Mouse (Mus musculus): ENCODE data around the gene Prkn.

GRCm38 (mm10) chr17:12037574-12037973 lies 1197.4 kb downstream of the Prkn start:
- TF ChIP-seq CTCF (IDR thresholded peaks at IDR 0.05; ENCODE audit: control insufficient read depth, insufficient read depth, insufficient read length): no peak
- TF ChIP-seq USF1 (IDR thresholded peaks at IDR 0.05; ENCODE audit: low read depth): no peak
- no peak for TF ChIP-seq MYOD1 (IDR thresholded peaks at IDR 0.05; ENCODE audit: control insufficient read depth, insufficient read length, low read depth)
- no peak for TF ChIP-seq MAX (IDR thresholded peaks at IDR 0.05)
- no peak for TF ChIP-seq FOSL1 (IDR thresholded peaks at IDR 0.05; ENCODE audit: insufficient read depth, low read length, poor library complexity, severe bottlenecking)
